Mouse (Mus musculus) embryo, embryonic 9.5 days (tissue): Measurements from ENCODE around the gene Mrm1.
A peak's percentile ranks its signal among the peaks of the same experiment; 100 is the strongest.
"Not testable (repeated sequence)": the region's sequence is repeated elsewhere in the genome, so short reads cannot be mapped to it uniquely, and the experiment has no call there.

ENCODE experiments used
- DNase-seq: peaks from one replicate; pipeline ENCODE4 v3.0.0-alpha.2; 2017; ENCODE audit errors: extremely low spot score

Mrm1 gene

GRCm38 (mm10) chr11:84818961-84819692 is at the start of gene Mrm1:
Mrm1 (minus strand) TSS chr11:84819515.
- DNase-seq, result peak; percentile 97

- DNase-seq, result no peak
Observed at GRCm38 (mm10) chr11:84868786-84869259, 49.5 kb upstream of the Mrm1 start.

- no peak for DNase-seq
Observed at GRCm38 (mm10) chr11:84867586-84867985, 48.3 kb upstream of the Mrm1 start.

GRCm38 (mm10) chr11:84865268-84865667 is 46.0 kb upstream of the Mrm1 start:
- no peak for DNase-seq

GRCm38 (mm10) chr11:84855285-84855684 is 36.0 kb upstream of the Mrm1 start:
- DNase-seq, result no peak

GRCm38 (mm10) chr11:84847475-84848090 is 28.3 kb upstream of the Mrm1 start:
- DNase-seq, result no peak

GRCm38 (mm10) chr11:84846741-84847474 is 27.6 kb upstream of the Mrm1 start:
- no peak for DNase-seq

- no peak for DNase-seq
Observed at GRCm38 (mm10) chr11:84839330-84839729, 20.0 kb upstream of the Mrm1 start.

- DNase-seq, result not testable (repeated sequence)
Observed at GRCm38 (mm10) chr11:84829495-84829894, 10.2 kb upstream of the Mrm1 start.

GRCm38 (mm10) chr11:84828516-84829399 is 9.4 kb upstream of the Mrm1 start, which contains the start of gene Dhrs11:
Dhrs11 (minus strand) TSS chr11:84828994.
- DNase-seq, result peak; percentile 90

- no peak for DNase-seq
Observed at GRCm38 (mm10) chr11:84827901-84828503, 8.7 kb upstream of the Mrm1 start.

GRCm38 (mm10) chr11:84827492-84827891 is 8.2 kb upstream of the Mrm1 start:
- no peak for DNase-seq

- DNase-seq, result no peak
Observed at GRCm38 (mm10) chr11:84826185-84826584, 6.9 kb upstream of the Mrm1 start.

GRCm38 (mm10) chr11:84825261-84825807 is 6.0 kb upstream of the Mrm1 start:
- no peak for DNase-seq

GRCm38 (mm10) chr11:84823484-84823897 is 4.2 kb upstream of the Mrm1 start:
- DNase-seq, result no peak

- no peak for DNase-seq
Observed at GRCm38 (mm10) chr11:84822487-84822886, 3.2 kb upstream of the Mrm1 start.

GRCm38 (mm10) chr11:84821131-84821770 is 1.9 kb upstream of the Mrm1 start:
- no peak for DNase-seq

- peak; percentile 71 for DNase-seq
Observed at GRCm38 (mm10) chr11:84818085-84818960, 992 bp downstream of the Mrm1 start.

GRCm38 (mm10) chr11:84817362-84817761 is 2.0 kb downstream of the Mrm1 start:
- DNase-seq, result no peak
